Mouse (Mus musculus): ENCODE data around the gene Epn2.

- TF ChIP-seq CTCF (IDR thresholded peaks at IDR 0.05; ENCODE audit: insufficient read depth, low read length) (no peak), POLR2A (IDR thresholded peaks at IDR 0.05; ENCODE audit: borderline replicate concordance, extremely low read depth, low read depth, low read length) (no peak)
Observed at GRCm38 (mm10) chr11:61598367-61598766, 18.9 kb upstream of the Epn2 start.

Measured in lung, adult 2 months (tissue).